Mouse (Mus musculus) telencephalon, adult 2 months (tissue): Measurements from ENCODE around the gene Mtnr1b.

ENCODE experiments used
- DNase-seq: peaks from one replicate; pipeline ENCODE4 v3.0.0-alpha.2; 2011; ENCODE audit warnings: low read depth, low spot score

Mtnr1b gene

DNA sequence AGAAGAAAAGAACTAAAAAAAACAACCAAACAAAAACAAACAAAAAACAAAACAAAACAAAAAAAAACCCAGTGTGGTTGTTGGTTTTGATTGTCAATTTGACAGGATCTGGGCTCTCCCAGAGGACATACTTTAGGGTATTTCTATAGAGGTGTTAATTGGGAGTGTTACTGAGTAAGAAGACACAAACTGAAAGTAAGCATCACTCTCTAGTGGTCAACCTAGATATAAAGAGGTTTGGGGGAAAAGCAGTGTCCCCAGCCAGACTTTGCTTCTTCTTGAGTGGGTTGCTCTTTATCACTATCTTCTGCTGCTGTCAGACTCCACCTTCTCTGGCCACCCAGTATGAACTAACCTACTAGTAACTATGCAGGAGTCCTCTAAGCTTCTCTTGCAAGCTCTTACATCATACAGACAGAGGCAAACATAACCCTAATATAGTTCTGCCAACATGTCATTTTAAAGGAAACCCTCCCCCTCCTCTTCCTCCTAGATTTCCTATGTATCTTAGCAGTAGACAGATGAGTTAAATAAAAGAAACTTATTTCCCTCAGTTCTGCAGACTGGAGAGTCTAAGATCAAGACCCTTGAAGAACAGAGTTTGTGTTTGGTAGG lies 71.8 kb downstream of the Mtnr1b start:
- no peak for DNase-seq

DNA sequence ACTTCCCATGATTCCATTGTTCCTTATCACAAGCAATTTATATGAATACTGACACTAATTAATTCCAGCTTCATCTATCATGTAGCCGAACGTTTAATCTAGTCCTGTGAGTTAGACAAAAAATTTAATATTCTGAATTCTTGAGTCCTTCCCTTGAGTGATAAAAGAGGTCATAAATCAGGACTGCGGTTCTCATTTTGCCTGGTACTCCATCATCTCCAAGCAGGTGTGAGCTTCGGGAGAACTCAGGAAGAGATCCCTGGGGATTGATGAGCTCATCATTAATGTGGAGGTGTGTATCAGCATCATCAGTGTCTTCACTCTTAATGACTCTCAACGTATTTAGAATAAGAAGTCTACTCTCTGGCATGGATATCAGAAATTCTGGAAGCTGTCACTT lies 74.0 kb downstream of the Mtnr1b start:
- DNase-seq = no peak

DNA sequence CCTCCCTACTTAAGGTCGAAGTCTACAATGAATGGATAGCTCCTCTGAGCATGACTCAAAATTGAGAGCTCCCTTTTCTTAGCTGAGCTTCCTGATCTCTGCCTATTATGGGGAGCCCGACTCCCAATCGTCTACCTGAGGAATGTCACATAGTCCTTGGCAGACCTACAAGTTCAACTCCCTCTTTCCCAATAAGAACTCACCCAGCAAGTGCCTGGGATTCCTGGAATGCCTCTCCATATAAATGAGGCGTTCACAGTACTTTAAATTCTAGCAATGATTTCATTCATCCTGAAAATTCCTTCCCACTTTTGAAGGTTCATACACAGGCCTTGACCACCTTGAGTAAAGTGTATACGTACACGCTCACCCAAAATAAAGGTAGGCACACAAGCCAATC lies 79.9 kb downstream of the Mtnr1b start:
- DNase-seq = no peak

DNA sequence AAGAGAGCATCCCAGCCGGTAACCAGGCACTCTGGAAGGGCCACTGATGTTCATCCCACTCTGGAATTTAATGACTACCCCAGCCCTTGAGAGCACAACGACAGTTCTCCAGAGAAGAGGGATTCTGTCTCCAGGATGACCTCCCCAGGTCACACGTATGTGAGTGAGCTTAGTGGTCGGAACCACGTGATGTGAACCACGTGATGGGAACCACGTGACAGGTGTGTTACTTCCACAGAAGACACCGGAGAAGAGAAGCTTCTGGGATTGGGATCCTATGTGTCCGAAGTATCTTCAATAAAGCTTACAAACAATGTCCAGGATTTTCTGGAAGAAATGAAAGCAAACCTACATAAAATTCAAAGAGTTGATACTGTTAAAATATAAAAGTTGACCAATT lies 82.3 kb downstream of the Mtnr1b start:
- no peak for DNase-seq

DNA sequence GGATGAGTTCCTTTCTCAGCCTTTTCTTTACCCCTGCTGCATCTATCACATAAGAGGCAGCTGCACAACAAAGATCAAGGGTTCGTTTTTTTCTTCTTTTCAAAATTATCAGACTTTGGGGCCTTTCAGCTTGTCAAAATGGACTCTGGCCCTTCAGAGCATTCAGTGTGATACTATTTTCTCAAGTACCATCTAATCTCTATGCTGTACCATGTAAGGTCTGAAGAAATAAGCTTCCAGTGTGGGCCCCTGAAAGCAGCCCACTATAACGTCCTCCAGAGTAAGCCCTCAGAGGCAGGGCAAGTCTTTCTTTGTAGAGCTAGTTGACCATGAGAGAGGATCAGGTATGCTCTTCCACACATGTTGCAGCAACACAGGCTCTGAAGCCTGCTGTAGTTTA lies 87.7 kb downstream of the Mtnr1b start:
- no peak for DNase-seq

DNA sequence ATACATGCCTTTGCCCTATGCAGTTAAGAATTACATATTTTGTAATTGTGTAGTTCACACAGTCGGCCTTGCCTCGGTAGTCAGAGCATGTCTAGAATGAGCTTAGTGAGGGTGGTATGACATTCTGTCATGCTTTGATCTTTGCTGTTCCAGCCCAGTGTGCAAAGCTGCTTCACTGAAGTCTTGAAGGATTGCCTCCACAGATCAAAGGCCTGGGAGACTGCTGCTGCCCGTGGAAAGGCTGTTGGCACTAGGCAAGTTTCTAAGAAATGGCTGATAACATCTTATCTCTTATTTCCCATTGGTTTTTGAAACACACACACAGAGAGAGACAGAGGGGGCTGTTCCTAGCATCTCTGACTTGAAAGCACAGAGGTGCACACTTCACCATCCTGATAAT lies 88.2 kb downstream of the Mtnr1b start:
- DNase-seq = no peak

DNA sequence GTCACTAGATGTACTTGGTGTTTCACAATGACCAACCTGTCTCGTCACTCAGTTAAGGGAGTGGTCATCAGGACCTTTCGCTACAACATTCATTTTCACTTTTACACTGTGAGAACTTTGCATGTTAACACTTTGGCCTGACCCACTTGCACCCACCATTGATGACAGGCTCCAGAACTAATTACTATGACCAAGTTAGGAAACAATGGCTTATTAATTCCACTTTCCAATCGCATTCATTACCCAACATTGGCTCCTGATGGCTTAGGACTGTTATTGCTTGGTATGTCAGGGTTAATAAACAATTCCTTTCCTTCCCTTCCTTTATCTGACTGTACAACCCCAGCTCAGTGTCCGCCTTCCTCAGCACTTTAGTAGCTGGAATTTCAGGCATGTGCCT lies 92.4 kb downstream of the Mtnr1b start:
- DNase-seq = no peak

DNA sequence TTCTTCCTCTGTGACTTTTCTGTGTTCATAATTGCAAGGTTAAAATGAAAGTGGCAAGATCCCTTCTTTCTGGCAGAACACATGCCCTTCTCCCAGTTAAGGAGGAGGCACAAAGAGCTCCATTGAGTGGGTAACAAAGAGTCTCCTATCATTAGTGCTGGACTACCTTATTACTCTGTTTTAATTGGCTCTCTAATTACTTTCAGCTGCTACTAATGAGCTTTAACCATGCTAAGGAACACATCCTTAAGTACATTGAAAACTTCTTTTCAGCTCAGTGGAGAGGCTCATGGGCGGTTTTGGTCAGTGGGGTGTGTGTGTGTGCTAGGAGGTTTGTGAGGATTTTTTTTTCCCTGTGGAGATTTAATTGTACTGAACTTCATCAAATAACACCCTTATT lies 99.4 kb downstream of the Mtnr1b start:
- DNase-seq = no peak
